Mouse (Mus musculus) kidney, postnatal 36 days (tissue): ENCODE measurements at regions not wholly inside any gene's neighbourhood (a gene's known extent, or its start where the extent isn't known, plus 50 kb on each side); places are given as distances from the start of the nearest gene placed in this dataset.
"Not testable (repeated sequence)": the region's sequence is repeated elsewhere in the genome, so short reads cannot be mapped to it uniquely, and the experiment has no call there.

ENCODE experiments used
- DNase-seq, 2 experiments: peaks; one replicate each; pipeline ENCODE4 v3.0.0; 2021 to 2022; ENCODE audit warnings: mixed read lengths in 2 of 2

- no peak for DNase-seq
Observed at GRCm38 (mm10) chr14:46591211-46591610, 169.1 kb upstream of the Cdkn3 start.

DNA sequence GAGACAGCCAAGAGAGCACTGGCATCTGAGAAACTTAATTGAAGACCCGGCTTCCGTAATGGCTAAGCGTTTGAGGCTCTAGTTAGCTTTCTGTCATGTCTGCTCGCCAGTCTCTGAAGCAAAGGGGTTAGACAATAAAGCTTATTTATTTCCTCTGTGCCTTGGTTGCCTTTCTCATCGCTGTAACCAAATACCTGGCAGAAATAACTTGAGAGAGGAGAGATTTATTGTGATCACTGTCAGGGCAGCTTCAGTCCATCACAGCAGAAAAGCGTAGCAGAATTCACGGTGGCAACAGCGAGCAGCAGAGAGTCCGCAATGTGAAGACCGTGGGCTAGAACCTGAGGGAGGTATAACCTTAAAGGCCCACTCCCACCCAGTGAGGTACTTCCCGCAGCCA lies 174.2 kb upstream of the Cdkn3 start:
- no peak for DNase-seq

DNA sequence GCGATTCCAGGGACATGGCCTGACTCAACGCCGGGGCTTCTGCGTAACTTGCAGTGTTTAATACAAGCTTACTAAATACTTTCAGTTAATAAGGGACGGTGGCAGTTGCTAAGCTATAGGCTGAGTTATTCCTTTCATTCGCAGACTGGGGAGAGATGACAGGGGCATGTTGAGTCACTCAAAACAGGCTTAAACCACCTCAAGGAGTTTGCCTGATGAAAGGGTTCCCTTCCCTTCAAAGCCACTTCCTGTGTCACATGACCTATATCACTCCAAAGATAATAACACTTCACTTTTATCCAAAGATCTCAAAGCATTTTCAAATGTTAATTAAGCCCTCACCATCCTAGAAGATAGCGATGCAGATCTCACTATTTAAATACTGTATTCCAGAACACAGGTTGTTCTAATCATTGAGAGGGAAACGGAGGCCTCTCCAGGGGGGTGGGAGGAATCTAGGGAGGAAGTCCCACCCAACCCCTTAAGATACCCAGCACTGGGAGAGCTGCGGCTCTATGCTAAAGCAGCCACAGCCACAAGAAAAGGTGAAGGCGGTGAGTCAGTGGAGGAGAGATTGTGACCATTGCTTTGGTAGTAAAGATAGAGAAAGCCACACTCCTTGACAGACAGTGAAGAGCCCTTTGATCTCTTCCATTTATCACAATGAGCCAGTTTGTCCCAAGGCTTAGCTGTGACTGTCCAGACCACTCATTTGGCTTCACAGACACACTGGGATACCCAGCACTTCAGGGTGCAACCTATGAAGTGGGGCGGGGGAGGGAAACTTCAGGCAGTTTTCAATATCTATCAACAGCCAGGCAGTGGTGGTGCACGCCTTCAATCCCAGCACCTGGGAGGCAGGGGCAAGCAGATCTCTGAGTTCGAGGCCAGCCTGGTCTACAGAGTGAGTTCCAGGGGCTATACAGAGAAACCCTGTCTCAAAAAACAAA lies 182.0 kb upstream of the Cdkn3 start:
- no peak for DNase-seq

- DNase-seq: no peak
Observed at GRCm38 (mm10) chr14:46575889-46576288, 184.5 kb upstream of the Cdkn3 start.

- DNase-seq: no peak
Observed at GRCm38 (mm10) chr14:46575414-46575813, 184.9 kb upstream of the Cdkn3 start.

DNA sequence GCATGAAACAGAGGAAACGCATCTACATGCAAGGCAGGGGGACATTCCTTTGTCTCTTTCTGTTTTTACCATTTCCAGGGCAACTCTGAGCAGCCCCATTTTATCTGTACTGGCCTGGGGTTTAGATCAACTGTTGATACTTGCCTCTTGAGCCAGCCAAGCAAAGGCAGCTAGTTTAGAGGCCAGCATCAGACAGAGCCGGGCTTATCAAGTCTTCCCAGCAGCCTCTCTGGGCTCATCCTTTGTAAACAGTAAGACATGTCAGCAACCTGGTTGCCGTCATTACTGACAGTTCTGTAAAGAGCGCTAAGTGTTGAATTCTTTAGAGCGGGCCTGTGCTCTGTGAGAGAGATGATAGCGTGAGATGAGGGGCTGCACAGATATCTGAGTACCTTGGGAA lies 182.9 kb upstream of the Bmp4 start:
- no peak for DNase-seq

DNA sequence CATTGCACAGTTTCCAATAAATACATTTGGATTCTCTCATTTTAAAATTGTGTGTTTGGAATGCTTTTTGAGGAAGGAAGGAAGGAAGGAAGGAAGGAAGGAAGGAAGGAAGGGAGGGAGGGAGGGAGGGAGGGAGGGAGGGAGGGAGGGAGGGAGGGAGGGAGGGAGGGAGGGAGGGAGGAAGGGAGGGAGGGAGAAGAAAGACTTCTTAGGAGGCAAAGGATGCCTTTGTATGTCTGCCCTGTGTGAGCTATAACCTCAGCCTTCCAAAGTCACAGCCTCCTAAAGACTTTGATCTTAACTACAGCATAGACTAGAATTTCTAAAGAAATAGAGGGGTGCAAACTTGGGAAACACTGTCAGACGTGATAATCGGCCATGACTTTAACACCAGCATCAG lies 182.5 kb upstream of the Bmp4 start:
- not testable (repeated sequence) for DNase-seq

DNA sequence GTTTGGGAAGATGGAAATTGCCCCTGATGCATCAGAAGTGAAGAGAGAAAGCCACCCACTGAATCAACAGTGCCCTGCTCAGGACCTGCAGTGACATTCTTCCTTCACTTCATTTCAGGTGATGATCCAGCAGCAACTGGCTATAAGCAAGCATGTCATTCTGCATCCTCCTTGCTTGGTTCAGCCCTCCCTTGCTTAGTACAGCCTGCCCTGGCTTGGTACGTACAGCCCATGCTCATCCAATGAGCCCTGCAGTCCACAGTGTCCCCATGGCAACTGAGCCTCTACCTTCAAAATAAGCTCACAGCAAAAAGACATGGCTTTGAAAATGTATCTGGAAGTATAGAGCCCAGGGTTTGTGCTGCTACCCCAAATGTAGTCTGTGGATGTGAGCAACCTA lies 181.4 kb upstream of the Bmp4 start:
- no peak for DNase-seq

- no peak for DNase-seq
Observed at GRCm38 (mm10) chr14:46569273-46569672, 178.8 kb upstream of the Bmp4 start.

DNA sequence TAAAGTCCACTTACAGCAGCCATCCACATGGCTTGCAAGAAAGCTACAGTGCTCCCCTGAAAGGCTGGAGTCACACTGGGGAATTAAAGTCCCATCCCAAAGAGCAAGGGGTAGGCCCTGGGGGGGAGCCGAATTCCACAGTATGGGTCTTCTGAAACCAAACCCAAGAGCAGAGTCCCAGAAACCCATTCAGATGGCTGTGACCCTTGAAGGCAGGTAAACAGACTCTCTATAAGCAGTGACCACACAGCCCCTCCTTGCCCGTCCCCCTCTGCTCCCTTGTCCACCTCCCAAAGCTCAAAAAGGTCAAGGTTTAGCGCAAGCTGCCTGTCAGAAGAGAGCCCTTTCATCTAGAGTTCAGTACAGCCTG lies 176.9 kb upstream of the Bmp4 start:
- DNase-seq: no peak

DNA sequence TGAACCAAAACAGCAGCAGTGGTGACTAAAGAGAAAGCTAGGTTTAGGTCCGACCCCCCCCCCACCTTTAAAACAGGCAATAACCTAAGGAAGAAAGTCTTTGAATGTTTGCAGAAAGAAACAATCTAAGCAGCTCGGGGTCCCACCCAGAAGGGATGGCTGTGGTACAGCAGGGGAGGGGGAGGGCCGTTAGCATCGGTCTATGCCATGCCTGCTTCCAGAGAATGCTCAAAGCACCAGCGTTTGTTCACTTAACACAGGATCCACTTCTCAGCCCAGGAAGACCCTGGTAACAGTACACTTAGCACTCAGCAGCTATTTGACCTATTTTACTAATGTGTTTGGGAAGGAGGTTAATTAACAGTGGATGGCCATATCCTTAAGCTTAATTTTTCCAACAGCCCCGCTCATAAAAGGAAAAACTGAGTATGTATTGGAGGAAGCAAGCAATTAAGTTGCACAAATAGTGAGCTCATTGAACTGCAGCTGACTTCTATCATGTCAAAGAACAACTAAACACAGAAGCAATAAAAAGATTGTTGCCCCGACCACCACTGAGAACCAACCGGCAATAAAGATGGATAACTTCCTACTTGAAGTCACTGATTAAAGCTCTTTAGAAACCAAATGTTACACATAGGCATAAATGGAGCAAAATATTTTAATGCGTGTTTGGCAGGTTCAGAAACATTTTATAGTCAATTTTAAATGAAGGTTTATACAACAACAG lies 176.4 kb upstream of the Bmp4 start:
- peak in 1 of 2 experiments; percentile 3 for DNase-seq

- DNase-seq: peak; percentile 43 to 73
Observed at GRCm38 (mm10) chr14:46564998-46565397, 174.5 kb upstream of the Bmp4 start.

DNA sequence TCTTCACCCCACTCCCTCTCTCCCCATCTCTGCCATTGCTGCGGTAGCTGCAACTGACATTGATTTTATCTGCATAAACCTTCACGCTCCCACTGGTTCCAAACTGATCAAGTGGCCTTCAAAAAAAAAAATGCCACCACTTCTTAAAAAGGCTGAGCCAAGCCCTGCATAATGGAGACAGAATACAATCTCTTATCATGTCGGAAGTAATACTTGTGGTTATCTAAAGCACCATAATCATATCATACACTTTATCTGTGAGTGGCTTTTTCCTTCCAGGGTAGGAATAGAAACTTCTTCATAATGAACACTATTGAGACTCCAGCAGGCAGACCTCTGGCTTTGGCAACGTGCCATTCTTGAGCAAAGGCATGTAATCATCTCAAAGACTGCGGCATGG lies 171.5 kb upstream of the Bmp4 start:
- DNase-seq: no peak

- no peak for DNase-seq
Observed at GRCm38 (mm10) chr14:46553239-46553638, 162.8 kb upstream of the Bmp4 start.

DNA sequence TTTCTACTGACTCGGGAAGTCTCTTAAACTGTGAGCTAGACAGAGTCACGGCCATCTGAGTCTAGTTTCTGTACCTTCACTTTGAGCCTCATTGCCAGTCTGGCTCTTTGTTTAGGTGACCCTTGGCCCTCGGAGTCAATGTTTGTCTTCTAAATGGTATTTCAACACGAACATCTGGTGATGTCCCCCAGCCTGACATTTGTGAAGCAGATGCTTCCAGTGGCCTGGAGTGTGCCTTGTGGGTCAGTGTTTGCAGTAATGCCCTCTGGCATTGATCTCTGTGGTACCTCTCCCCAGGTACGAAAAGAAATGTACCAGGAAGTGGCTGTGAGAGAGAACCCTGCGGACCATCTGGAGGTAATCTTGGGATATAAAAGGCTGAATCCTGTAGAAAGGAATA lies 155.7 kb upstream of the Bmp4 start:
- no peak for DNase-seq

GRCm38 (mm10) chr14:46539466-46540187 lies 149.2 kb upstream of the Bmp4 start:
- no peak for DNase-seq

DNA sequence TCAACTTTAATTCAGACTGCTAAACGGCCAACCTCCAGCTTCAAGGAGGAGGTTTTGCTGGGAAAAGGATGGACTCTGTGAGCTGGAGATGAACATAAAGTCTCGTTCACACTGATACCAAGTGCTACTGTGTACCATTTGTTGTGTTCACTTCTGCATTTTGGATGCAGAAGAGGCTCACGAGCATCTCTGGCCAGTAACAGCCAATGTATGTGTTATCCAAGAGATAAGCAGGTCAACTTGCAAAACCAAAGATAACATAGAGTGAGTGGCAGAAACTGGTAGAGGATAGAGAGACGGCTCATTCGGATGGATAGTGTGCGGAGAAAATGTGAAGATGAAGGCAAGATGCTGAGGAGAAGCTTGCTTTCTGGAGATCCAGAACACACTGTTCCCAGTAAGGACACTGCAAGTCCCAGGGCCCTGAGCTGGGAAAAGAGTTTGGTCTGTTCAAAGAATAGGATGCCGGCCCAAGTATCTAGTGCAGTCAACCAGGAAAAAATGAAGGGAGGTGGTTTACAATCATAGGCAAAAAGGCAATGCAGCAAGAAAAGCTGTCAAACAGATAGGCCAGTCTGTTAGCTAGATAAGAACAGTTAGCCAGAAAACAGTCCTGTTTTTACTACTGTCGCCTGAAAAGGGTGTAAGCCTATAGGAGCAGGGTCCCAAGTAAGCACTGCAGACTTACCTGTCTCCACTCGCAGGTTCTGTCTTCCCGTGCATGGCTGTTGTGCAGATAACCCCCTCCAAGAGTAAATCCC lies 145.7 kb upstream of the Bmp4 start:
- DNase-seq: no peak

DNA sequence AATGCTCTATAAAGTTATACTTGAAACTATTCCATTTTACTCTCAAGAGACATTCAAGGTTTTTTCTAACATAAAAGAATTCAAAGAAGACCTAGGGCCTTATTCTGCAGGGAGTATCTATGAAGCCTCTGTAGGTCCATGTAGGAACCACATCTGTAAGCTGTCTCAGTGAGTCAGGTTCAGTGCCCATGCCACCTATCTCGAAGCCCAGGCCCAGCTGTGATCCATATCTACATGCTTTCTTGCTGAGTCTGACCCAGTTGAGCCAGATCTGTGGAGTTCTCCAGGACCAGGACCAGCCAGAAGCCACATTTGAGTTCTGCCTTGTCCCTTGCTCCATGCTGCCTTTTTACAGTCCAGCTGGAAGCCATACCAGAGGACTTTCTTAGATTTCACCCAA lies 142.2 kb upstream of the Bmp4 start:
- no peak for DNase-seq

- no peak for DNase-seq
Observed at GRCm38 (mm10) chr14:46530452-46530851, 140.0 kb upstream of the Bmp4 start.

DNA sequence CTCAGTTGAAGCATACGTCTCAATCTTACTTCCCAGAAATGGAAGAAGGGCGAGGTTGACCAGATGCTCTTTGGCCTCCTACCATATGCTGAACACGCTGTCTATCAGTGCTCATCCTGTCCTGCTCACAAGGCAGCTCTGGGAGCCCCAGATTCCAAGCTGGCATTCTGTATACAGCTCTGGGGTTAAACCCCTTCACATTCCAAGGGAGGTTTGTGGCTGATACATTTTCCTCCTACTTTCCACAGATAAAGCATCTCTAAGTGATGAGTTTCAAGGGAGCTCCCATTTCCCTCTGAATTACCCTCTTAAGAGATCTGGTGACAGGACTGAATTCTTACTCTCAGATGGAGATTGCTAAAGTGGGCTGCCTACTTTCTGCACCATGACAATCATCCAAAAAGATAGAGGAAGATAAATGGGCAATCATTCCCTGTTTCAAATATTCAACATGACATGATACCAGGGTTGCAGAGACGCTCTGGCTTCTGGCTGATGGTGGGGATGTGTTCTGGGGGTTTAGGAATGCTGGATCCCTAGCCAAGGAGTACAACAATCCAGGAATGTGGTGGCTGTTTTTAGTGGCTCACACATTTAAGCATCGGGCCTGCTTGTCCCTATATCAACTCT lies 138.7 kb upstream of the Bmp4 start:
- DNase-seq: no peak

- peak; percentile 17 to 32 for DNase-seq
Observed at GRCm38 (mm10) chr14:46517258-46517657, 126.8 kb upstream of the Bmp4 start.

GRCm38 (mm10) chr14:46516285-46516684 lies 125.8 kb upstream of the Bmp4 start:
- no peak for DNase-seq
